Comparison of ENCODE assay signal across 8 mouse cellular contexts in the genomic region with DNA sequence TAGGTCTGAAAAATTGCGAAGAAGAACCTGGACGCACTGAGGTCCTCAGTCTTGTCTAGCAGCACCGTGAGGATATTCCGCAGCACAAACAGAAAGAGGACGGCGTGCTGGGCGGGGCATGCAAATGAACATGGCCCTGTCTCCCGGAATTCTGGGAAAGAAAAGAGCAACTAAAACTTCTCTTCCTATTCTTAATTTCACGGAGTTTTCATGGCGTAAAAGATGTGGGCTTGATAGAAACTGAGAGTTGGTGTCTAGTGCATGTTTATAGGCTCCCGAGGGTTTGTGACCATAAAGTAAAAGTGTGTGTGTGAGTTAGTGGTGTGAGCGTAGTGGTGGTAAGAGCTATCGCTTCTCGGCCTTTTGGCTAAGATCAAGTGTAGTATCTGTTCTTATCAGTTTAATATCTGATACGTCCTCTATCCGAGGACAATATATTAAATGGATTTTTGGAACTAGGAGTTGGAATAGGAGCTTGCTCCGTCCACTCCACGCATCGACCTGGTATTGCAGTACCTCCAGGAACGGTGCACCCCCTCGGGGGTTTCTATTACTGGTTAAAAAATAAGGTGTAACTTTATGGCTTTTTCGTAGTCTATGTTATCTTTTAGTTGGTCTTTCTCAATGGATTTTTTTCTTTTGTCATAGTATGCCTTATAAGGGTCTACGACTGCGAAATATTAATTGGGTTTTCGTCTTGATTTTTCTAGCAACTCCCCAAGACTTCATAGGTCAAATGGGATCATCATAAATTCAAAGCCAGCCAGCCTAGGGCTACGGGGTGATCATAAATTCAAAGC. TPM values are rescaled to one million over a fixed set of nuclear protein-coding genes. Genes with fewer than 3 reads are reported as not detected.
DNase-seq lines count a peak whose midpoint lies in the region; ATAC-seq lines count a peak whose summit lies in the region.

No protein-coding gene starts in this region.

- no peaks in the 10 kb centered on the region for H3K9me3 ChIP-seq in embryonic facial prominence, embryonic 15.5 days (replicated peaks)
- H3K9me3 ChIP-seq in kidney, embryonic 14.5 days (ENCODE audit: control insufficient read depth, low read length), result no peaks in the 10 kb centered on the region
- no peaks in the 10 kb centered on the region for H3K9me3 ChIP-seq in limb, embryonic 15.5 days

- H3K9ac ChIP-seq in embryonic facial prominence, embryonic 15.5 days, result peak overlapping the region; percentile 51
- peak overlapping the region; percentile 51 for H3K9ac ChIP-seq in kidney, embryonic 14.5 days (ENCODE audit: low read depth, low read length)
- H3K9ac ChIP-seq in limb, embryonic 15.5 days, result peak overlapping the region; percentile 33

- H3K4me3 ChIP-seq in embryonic facial prominence, embryonic 15.5 days (replicated peaks), result peak overlapping the region; percentile 55
- peak overlapping the region; percentile 41 for H3K4me3 ChIP-seq in kidney, embryonic 14.5 days (ENCODE audit: low read length)
- H3K4me3 ChIP-seq in limb, embryonic 15.5 days, result peak overlapping the region; percentile 51

- H3K4me1 ChIP-seq in embryonic facial prominence, embryonic 15.5 days, result no peaks in the 10 kb centered on the region
- H3K4me1 ChIP-seq in kidney, embryonic 14.5 days (ENCODE audit: control insufficient read depth, insufficient read depth, low read length), result no peaks in the 10 kb centered on the region
- no peaks in the 10 kb centered on the region for H3K4me1 ChIP-seq in limb, embryonic 15.5 days

- H3K4me2 ChIP-seq in embryonic facial prominence, embryonic 15.5 days (replicated peaks), result peak overlapping the region; percentile 69
- peak overlapping the region; percentile 39 for H3K4me2 ChIP-seq in kidney, embryonic 14.5 days (replicated peaks; ENCODE audit: low read depth, low read length)
- peak overlapping the region; percentile 68 for H3K4me2 ChIP-seq in limb, embryonic 15.5 days

- H3K36me3 ChIP-seq in embryonic facial prominence, embryonic 15.5 days, result no peaks in the 10 kb centered on the region
- no peaks in the 10 kb centered on the region for H3K36me3 ChIP-seq in kidney, embryonic 14.5 days (ENCODE audit: control insufficient read depth, insufficient read depth, low read length)
- H3K36me3 ChIP-seq in limb, embryonic 15.5 days, result no peaks in the 10 kb centered on the region

- H3K27ac ChIP-seq in embryonic facial prominence, embryonic 15.5 days (replicated peaks), result peak overlapping the region; percentile 79
- H3K27ac ChIP-seq in kidney, embryonic 14.5 days (ENCODE audit: low read depth, low read length), result peak overlapping the region; percentile 90
- peak overlapping the region; percentile 82 for H3K27ac ChIP-seq in limb, embryonic 15.5 days

- peak; percentile 98 for DNase-seq in 416B (ENCODE audit: low read depth)
- DNase-seq in adrenal gland, postnatal 4 days (ENCODE audit: low spot score in 2 of 2), result peak; percentile 37 to 58
- DNase-seq in heart, adult 9 months (ENCODE audit: low spot score in 2 of 2), result peak; percentile 78 to 90
- DNase-seq in monocyte, adult 2 months (ENCODE audit: low read depth in 1 of 2, low spot score in 2 of 2), result peak; percentile 57 to 77
- DNase-seq in spleen, postnatal 36 days (ENCODE audit: low spot score in 2 of 2), result peak; percentile 81 to 88

- H3K27me3 ChIP-seq in embryonic facial prominence, embryonic 15.5 days, result no peaks in the 10 kb centered on the region
- H3K27me3 ChIP-seq in kidney, embryonic 14.5 days (ENCODE audit: control insufficient read depth, insufficient read depth, low read length), result no peaks in the 10 kb centered on the region
- H3K27me3 ChIP-seq in limb, embryonic 15.5 days, result no peaks in the 10 kb centered on the region

- WGBS in embryonic facial prominence, embryonic 15.5 days, result under 1% methylated on average over 26 of the region's 26 CpGs
- under 1% methylated on average over 26 of the region's 26 CpGs for WGBS in kidney, embryonic 14.5 days
- under 1% methylated on average over 26 of the region's 26 CpGs for WGBS in limb, embryonic 15.5 days

- ATAC-seq in embryonic facial prominence, embryonic 15.5 days (ENCODE audit: insufficient number of reproducible peaks, low FRiP score, low TSS enrichment, low read depth), result peak; percentile 87
- peak; percentile 85 for ATAC-seq in kidney, embryonic 14.5 days (ENCODE audit: low FRiP score, low TSS enrichment)
- peak; percentile 80 for ATAC-seq in limb, embryonic 15.5 days (ENCODE audit: insufficient number of reproducible peaks, low FRiP score, low TSS enrichment, low read depth)

RNA-seq across cellular contexts. Expression of a gene that starts 15.2 kb away (rescaled TPM):
- 1 to 10 TPM; 1.9 to 3.7 TPM for total RNA-seq in adrenal gland, postnatal 4 days (2021)
- 0.05 and 0.14 TPM in 2 replicates for polyA plus RNA-seq in embryonic facial prominence, embryonic 15.5 days (2015; fragmentation: Nextera tagmentation; extraction: Ambion mirVana)
- polyA plus RNA-seq in kidney, embryonic 14.5 days (2014; fragmentation: Nextera tagmentation; extraction: Ambion mirVana), result 0.10 and 0.18 TPM in 2 replicates
- 0.10 and 0.18 TPM in 2 replicates for polyA plus RNA-seq in limb, embryonic 15.5 days (2015; fragmentation: Nextera tagmentation; extraction: Ambion mirVana)

RNA-seq across cellular contexts. Expression of a gene that starts 27.5 kb away (rescaled TPM):
- 100 to 1,000 TPM; 105 to 121 TPM for total RNA-seq in adrenal gland, postnatal 4 days (2021)
- polyA plus RNA-seq in embryonic facial prominence, embryonic 15.5 days (2015; fragmentation: Nextera tagmentation; extraction: Ambion mirVana), result 47.3 and 53.9 TPM in 2 replicates
- polyA plus RNA-seq in kidney, embryonic 14.5 days (2014; fragmentation: Nextera tagmentation; extraction: Ambion mirVana), result 35.1 and 83.8 TPM in 2 replicates
- polyA plus RNA-seq in limb, embryonic 15.5 days (2015; fragmentation: Nextera tagmentation; extraction: Ambion mirVana), result 47.8 and 48.9 TPM in 2 replicates

RNA-seq across cellular contexts. Expression of a gene that starts 31.0 kb away (rescaled TPM):
- 10 to 100 TPM; 17.6 to 20.0 TPM for total RNA-seq in adrenal gland, postnatal 4 days (2021)
- polyA plus RNA-seq in embryonic facial prominence, embryonic 15.5 days (2015; fragmentation: Nextera tagmentation; extraction: Ambion mirVana), result 14.1 and 14.4 TPM in 2 replicates
- polyA plus RNA-seq in kidney, embryonic 14.5 days (2014; fragmentation: Nextera tagmentation; extraction: Ambion mirVana), result 10.7 and 13.7 TPM in 2 replicates
- 13.2 and 14.1 TPM in 2 replicates for polyA plus RNA-seq in limb, embryonic 15.5 days (2015; fragmentation: Nextera tagmentation; extraction: Ambion mirVana)

Comparison
In these comparisons a context has a peak if more than half of its experiments do, and no peak if none do; other contexts are left out.
1. Peak in every context shown above with its lines: DNase-seq, ATAC-seq, H3K4me3 ChIP-seq and H3K27ac ChIP-seq.
2. DNase-seq: peak in every context shown above with its lines; median percentile 98 in 416B; 84 in spleen, postnatal 36 days; 84 in heart, adult 9 months; 67 in monocyte, adult 2 months; 48 in adrenal gland, postnatal 4 days.